In genomic region chr4:138258663-138259062, GRCm38 (mm10) we compare ENCODE assay signal across 11 mouse cellular contexts. TPM values are rescaled to one million over a fixed set of nuclear protein-coding genes. Genes with fewer than 3 reads are reported as not detected.
"Had no signal": no experiment of that assay in that cellular context is flagged by ENCODE, and none has a peak within 500 bp of the region (broad histone marks: within the 10 kb centered on the region; RNA-seq: fewer than 3 reads in every experiment).

No protein-coding gene starts in this region.

- DNase-seq: heart, adult 18-20 months; heart, postnatal 10 days; heart, postnatal 4 days; kidney, adult 18-20 months; kidney, adult 8-10 months; kidney, postnatal 10 days; kidney, postnatal 25 days; kidney, postnatal 4 days; left cerebral cortex, postnatal 4 days had no signal

RNA-seq across cellular contexts. Expression of gene Kif17, which starts 8.4 kb away (rescaled TPM):
- total RNA-seq: gastrocnemius, adult 18-20 months; gastrocnemius, postnatal 14 days had no signal

RNA-seq across cellular contexts. Expression of gene Sh2d5, which starts 8.5 kb away (rescaled TPM):
- total RNA-seq: gastrocnemius, postnatal 14 days; heart, adult 18-20 months had no signal
